Mouse (Mus musculus) cerebellum, adult 2 months (tissue): ENCODE measurements around the gene Slc39a8. TPM values are rescaled to one million over a fixed set of nuclear protein-coding genes. Genes with fewer than 3 reads are reported as not detected.

ENCODE experiments used
- DNase-seq, 2 experiments: peaks; one replicate each; pipeline ENCODE4 v3.0.0; 2021
- H3K27ac ChIP-seq: fragments of 200-500 bp; 2 replicates; pipeline ENCODE4 v1.5.1; 2012; ENCODE audit warnings: low read length, control low read depth, inconsistent platforms; ENCODE audit not compliant: insufficient read depth
- H3K27me3 ChIP-seq: fragments of 200-500 bp; 2 replicates; pipeline ENCODE4 v1.6.1; 2012; ENCODE audit warnings: inconsistent platforms, mild to moderate bottlenecking, low read length, moderate library complexity; ENCODE audit not compliant: control insufficient read depth, insufficient read depth
- H3K4me1 ChIP-seq: fragments of 200-500 bp; 2 replicates; pipeline ENCODE4 v1.6.1; 2011; ENCODE audit warnings: low read length; ENCODE audit not compliant: control insufficient read depth, insufficient read depth
- H3K4me3 ChIP-seq: fragments of 200-500 bp; replicated peaks from 2 replicates; pipeline ENCODE3; 2011; ENCODE audit warnings: mild to moderate bottlenecking, low read depth, low read length, control low read depth; ENCODE audit not compliant: insufficient read depth
- CTCF ChIP-seq: fragments of 200-500 bp; IDR thresholded peaks from 2 replicates; pipeline ENCODE4 v1.5.1; 2011; ENCODE audit warnings: low read depth, mild to moderate bottlenecking, control low read depth, low read length, moderate library complexity, borderline replicate concordance; ENCODE audit not compliant: insufficient read depth
- POLR2A ChIP-seq: fragments of 200-500 bp; IDR thresholded peaks from 2 replicates; pipeline ENCODE4 v1.6.1; 2011; ENCODE audit warnings: low read length, control low read depth, borderline replicate concordance; ENCODE audit not compliant: insufficient read depth
- WGBS: fragments of 180-500 bp; shearing (Covaris S2); methylation state at CpG from one replicate; pipeline ENCODE4 v1.1.7; 2018; 5-methylcytosine and 5-hydroxymethylcytosine counted together
- polyA plus RNA-seq: library from polyadenylated mRNA; depleted of rRNA; stranded (reverse); fragments of >200 nt; gene quantifications from 2 replicates; pipeline ENCODE4 v1.2.3, GENCODE M21; 2012

Slc39a8 gene
- polyA plus RNA-seq, 1 experiment = 3.2 TPM

DNA sequence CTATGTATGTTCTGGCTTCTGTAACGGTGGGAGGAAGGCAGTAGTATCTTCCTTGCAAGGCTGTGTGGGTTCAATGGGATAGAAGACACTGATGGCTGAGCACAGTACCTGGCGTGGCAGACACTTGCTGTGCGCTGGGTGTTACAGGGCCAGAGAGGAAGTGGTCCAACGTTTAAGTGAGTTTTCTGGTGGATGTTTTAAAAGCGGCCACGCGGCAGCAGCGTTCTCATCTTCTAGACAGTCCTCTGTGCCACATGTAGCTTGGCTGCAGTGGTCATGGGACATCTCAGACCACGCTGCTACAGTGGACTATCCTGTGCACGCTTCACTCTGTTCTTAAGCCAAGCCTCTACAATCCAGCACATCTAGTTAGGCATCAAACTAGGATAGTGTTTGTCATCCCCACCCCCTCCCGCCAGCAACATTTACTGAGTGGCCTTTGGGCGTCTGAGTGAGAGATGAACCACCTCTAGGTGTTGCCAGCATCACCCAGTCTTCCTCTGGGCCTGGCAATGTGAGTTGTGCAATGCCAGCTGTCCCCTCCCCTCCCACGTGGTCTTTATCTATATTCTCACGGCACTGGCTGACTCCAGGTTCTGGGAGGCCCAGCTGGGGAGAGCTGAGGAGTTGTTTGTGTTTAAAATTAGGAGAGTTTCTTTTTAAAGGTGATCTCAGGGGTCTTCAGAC, 29.4 kb downstream of the Slc39a8 start:
- 83% methylated on average over 14 of the region's 14 CpGs for WGBS
- TF ChIP-seq POLR2A = no peak
- Histone ChIP-seq H3K27me3 (no peaks in the 10 kb centered on the region), H3K27ac (no peak overlapping the region), H3K4me3 (no peak overlapping the region), H3K4me1 (no peaks in the 10 kb centered on the region)
- no peak for DNase-seq

DNA sequence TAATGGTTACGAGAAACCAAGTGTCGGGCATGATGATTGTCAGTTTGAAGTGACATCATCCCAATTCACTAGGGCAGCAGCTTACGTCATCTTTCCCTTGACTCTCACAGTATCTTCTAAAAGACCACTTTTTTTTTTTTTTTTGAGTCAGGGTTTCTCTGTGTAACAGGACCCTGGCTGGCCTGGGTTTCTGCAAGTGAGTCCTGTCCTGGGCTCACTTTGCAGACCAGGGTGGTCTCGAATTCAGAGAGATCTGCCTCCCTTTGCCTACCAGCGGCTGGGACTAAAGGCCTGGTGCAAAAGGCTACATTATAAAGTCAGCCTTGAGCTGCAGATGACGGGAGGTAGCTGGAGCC, 29.9 kb downstream of the Slc39a8 start:
- TF ChIP-seq CTCF (no peak), POLR2A (no peak)
- Histone ChIP-seq H3K27me3 (no peaks in the 10 kb centered on the region), H3K4me3 (no peak overlapping the region), H3K4me1 (no peaks in the 10 kb centered on the region), H3K27ac (no peak overlapping the region)
- DNase-seq = no peak
- WGBS = 92% methylated on average over 6 of the region's 6 CpGs

DNA sequence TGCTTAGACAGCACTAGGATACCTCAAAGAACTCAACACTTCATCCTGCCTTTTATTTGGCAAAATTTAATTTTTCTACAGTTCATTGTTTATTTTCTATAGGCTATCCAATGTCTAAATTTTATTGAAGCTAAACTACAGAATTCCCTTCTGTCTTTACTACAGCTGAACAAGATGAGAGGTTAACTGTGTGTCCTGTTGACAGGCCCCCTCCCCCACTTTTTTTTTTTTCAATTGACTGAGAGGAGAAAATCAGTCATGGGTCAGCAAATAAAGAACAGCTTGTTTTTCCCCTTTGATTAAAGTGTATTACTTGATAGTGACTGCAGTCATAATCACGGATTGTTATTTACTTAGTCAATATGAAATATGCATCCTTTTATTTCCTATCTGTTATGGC, 31.2 kb downstream of the Slc39a8 start:
- no peaks in the 10 kb centered on the region for H3K27me3 ChIP-seq
- H3K4me1 ChIP-seq = no peaks in the 10 kb centered on the region
- WGBS = 65% methylated on average over 1 of the region's 1 CpGs
- TF ChIP-seq POLR2A (no peak), CTCF (no peak)
- H3K4me3 ChIP-seq = no peak overlapping the region
- no peak for DNase-seq
- H3K27ac ChIP-seq = no peak overlapping the region

DNA sequence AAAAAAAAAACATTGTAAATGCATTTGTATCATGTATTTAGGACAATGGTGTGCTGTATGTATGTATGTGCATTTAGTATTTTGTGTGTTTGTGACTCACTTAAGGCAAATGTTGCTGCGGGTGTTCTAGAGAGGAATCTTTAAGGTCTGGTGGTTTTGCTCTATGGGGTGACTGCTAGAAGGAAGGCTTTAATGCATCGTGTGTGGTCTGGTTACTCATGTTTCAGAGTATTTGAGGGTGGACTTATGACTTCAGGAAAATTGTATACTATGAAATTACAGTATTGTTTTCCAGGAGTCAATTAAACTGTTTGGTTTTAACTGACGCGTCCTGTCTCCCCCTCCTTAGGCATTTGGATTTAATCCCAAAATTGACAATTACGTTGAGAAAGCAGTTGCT, 32.1 kb downstream of the Slc39a8 start:
- 39% methylated on average over 5 of the region's 5 CpGs for WGBS
- H3K4me1 ChIP-seq = no peaks in the 10 kb centered on the region
- TF ChIP-seq POLR2A (no peak), CTCF (no peak)
- no peak for DNase-seq
- H3K27me3 ChIP-seq = no peaks in the 10 kb centered on the region
- no peak overlapping the region for H3K27ac ChIP-seq
- H3K4me3 ChIP-seq = no peak overlapping the region

DNA sequence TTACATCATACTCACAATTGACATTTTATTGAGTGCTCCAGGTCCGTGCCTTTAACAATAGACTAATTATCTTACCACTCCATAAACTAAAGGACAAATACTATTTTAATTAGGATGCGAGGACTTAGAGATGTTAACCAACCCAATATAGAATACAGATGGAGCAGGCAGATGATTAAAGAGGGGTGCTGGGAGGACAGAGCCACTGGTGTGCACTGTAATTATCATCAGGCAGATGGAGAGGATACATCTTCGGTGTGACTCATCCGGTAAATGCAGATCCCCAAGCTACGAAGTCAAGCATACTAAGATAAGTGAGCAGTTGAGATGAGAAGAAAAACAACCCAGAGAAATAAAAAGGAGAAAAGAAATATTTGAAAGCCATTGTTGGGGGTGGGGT, 34.4 kb downstream of the Slc39a8 start:
- Histone ChIP-seq H3K27ac (no peak overlapping the region), H3K4me1 (no peaks in the 10 kb centered on the region), H3K27me3 (no peaks in the 10 kb centered on the region), H3K4me3 (no peak overlapping the region)
- TF ChIP-seq POLR2A = no peak
- no peak for TF ChIP-seq CTCF
- 87% methylated on average over 5 of the region's 5 CpGs for WGBS
- no peak for DNase-seq

DNA sequence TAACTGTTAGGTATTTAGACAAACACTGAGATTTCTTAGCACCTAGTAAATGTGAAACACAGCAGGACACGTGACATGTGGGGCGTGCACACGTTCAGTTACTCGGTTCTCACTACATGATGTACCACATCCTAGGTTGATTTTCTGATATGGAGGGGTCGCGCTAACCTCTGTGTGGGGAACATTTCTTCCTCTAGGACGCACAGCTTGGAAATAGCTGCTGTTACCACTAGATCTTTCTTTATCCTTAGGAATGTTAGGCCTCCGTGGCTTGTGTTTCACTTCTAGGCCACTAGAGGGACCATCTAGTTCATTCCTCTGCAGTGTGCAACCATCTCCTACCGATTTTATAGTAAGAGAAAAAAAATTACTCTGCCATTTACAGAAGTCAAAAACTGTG, 37.7 kb downstream of the Slc39a8 start:
- WGBS = 53% methylated on average over 9 of the region's 9 CpGs
- Histone ChIP-seq H3K27ac (no peak overlapping the region), H3K27me3 (no peaks in the 10 kb centered on the region), H3K4me1 (no peaks in the 10 kb centered on the region), H3K4me3 (no peak overlapping the region)
- TF ChIP-seq POLR2A (no peak), CTCF (peak; percentile 55; the same call in 1 of the 2 replicates)
- peak; percentile 32 to 46 for DNase-seq

DNA sequence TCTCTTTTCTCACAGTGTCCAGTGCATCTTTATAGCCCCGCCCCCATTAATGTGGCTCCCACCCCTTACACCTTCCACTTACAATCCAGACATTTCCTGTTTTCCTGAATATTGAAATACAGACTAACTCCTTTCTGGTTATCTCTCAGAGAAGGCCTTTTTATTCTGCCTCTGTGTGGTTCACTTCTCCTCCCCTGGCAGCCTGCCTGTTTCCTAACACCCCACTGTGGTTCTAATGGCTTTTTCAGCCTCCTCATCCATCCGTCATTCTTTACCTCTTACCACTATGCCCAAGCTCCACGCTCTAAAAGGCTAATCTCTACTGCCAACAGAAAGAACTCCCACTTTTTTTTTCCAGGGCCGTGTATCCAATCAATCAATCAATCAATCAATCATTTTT, 44.0 kb downstream of the Slc39a8 start:
- 43% methylated on average over 4 of the region's 4 CpGs for WGBS
- Histone ChIP-seq H3K27ac (no peak overlapping the region), H3K27me3 (no peaks in the 10 kb centered on the region), H3K4me3 (no peak overlapping the region), H3K4me1 (no peaks in the 10 kb centered on the region)
- DNase-seq = peak; percentile 28 to 38
- TF ChIP-seq CTCF (no peak), POLR2A (no peak)

DNA sequence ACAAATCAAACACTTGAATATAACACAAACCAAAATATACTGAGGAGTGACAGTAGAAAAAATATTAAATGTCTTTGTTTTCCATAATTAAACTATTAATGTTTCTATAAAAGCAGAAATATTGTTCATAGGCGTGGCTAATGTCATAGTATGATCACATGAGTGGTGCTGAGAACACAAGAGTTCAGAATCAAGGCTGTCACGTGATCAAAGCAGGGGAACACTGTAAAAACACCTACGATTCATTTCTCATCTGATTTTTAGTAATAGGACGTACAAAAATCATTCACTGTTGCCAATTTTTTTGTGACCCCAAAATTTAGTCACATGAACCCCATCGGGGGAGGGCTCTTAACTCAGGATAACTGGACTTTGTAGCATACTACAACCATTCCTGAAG, 47.2 kb downstream of the Slc39a8 start:
- DNase-seq = no peak
- Histone ChIP-seq H3K27me3 (no peaks in the 10 kb centered on the region), H3K27ac (no peak overlapping the region), H3K4me3 (no peak overlapping the region), H3K4me1 (no peaks in the 10 kb centered on the region)
- 92% methylated on average over 5 of the region's 5 CpGs for WGBS
- TF ChIP-seq CTCF (no peak), POLR2A (no peak)
